Mouse (Mus musculus) lung, postnatal 36 days (tissue): ENCODE results near the gene Gm13277.
"Not testable (repeated sequence)": the region's sequence is repeated elsewhere in the genome, so short reads cannot be mapped to it uniquely, and the experiment has no call there.

Source experiments
- DNase-seq: peaks from one replicate; pipeline ENCODE4 v3.0.0; 2022; ENCODE audit warnings: mixed read lengths

Gene Gm13277

GRCm38 (mm10) chr4:88788402-88788801, at the start of gene Gm13277:
Gene Gm13277, plus strand, starts transcription at chr4:88788632.
- DNase-seq, result peak; percentile 84

GRCm38 (mm10) chr4:88739036-88739435, 49.4 kb upstream of the Gm13277 start:
- DNase-seq, result no peak

GRCm38 (mm10) chr4:88741426-88741825, 47.0 kb upstream of the Gm13277 start:
- no peak for DNase-seq

- DNase-seq, result no peak
These were observed 45.6 kb upstream of the Gm13277 start for GRCm38 (mm10) chr4:88742771-88743371.

- no peak for DNase-seq
These were observed 44.2 kb upstream of the Gm13277 start for GRCm38 (mm10) chr4:88744207-88744606.

- DNase-seq, result no peak
These were observed 38.5 kb upstream of the Gm13277 start for GRCm38 (mm10) chr4:88749926-88750325.

GRCm38 (mm10) chr4:88754818-88755340, 33.6 kb upstream of the Gm13277 start, which contains the start of gene Gm13271:
Gene Gm13271, plus strand, starts transcription at chr4:88754868.
- DNase-seq, result peak; percentile 41

GRCm38 (mm10) chr4:88756581-88757513, 31.6 kb upstream of the Gm13277 start:
- peak; percentile 4 for DNase-seq

GRCm38 (mm10) chr4:88757628-88758031, 30.8 kb upstream of the Gm13277 start:
- peak; percentile 91 for DNase-seq

GRCm38 (mm10) chr4:88758751-88759150, 29.7 kb upstream of the Gm13277 start:
- DNase-seq, result not testable (repeated sequence)

GRCm38 (mm10) chr4:88759610-88760268, 28.7 kb upstream of the Gm13277 start, which contains the start of gene Gm13283:
Gene Gm13283, plus strand, starts transcription at chr4:88760119.
- peak; percentile 58 for DNase-seq

GRCm38 (mm10) chr4:88760431-88760830, 28.0 kb upstream of the Gm13277 start:
- DNase-seq, result peak; percentile 85

- peak; percentile 44 for DNase-seq
These were observed 26.7 kb upstream of the Gm13277 start for GRCm38 (mm10) chr4:88761776-88762175.

GRCm38 (mm10) chr4:88762341-88762740, 26.1 kb upstream of the Gm13277 start:
- not testable (repeated sequence) for DNase-seq

- peak; percentile 74 for DNase-seq
These were observed 24.9 kb upstream of the Gm13277 start for GRCm38 (mm10) chr4:88763384-88764018.

GRCm38 (mm10) chr4:88773534-88773933, 14.9 kb upstream of the Gm13277 start, which contains the start of gene Gm13290:
Gene Gm13290, plus strand, starts transcription at chr4:88773834.
- DNase-seq, result not testable (repeated sequence)

GRCm38 (mm10) chr4:88776622-88777021, 11.8 kb upstream of the Gm13277 start, which contains the start of gene Gm13289:
Gene Gm13289, plus strand, starts transcription at chr4:88776922.
- DNase-seq, result not testable (repeated sequence)

- DNase-seq, result not testable (repeated sequence)
These were observed 8.9 kb upstream of the Gm13277 start, which contains the start of gene Gm13272 for GRCm38 (mm10) chr4:88779550-88779949. Gene Gm13272, plus strand, starts transcription at chr4:88779850.

GRCm38 (mm10) chr4:88780320-88780719, 8.1 kb upstream of the Gm13277 start:
- DNase-seq, result not testable (repeated sequence)

- DNase-seq, result not testable (repeated sequence)
These were observed 6.6 kb upstream of the Gm13277 start, which contains the start of gene Ifnz for GRCm38 (mm10) chr4:88781831-88782230. Gene Ifnz, plus strand, starts transcription at chr4:88782131.

GRCm38 (mm10) chr4:88782335-88782734, 6.1 kb upstream of the Gm13277 start:
- not testable (repeated sequence) for DNase-seq

- not testable (repeated sequence) for DNase-seq
These were observed 3.0 kb upstream of the Gm13277 start, which contains the start of gene Gm13276 for GRCm38 (mm10) chr4:88785409-88785808. Gene Gm13276, plus strand, starts transcription at chr4:88785709.
